Mouse (Mus musculus): ENCODE results near the gene Setdb2.

Setdb2 gene

DNA sequence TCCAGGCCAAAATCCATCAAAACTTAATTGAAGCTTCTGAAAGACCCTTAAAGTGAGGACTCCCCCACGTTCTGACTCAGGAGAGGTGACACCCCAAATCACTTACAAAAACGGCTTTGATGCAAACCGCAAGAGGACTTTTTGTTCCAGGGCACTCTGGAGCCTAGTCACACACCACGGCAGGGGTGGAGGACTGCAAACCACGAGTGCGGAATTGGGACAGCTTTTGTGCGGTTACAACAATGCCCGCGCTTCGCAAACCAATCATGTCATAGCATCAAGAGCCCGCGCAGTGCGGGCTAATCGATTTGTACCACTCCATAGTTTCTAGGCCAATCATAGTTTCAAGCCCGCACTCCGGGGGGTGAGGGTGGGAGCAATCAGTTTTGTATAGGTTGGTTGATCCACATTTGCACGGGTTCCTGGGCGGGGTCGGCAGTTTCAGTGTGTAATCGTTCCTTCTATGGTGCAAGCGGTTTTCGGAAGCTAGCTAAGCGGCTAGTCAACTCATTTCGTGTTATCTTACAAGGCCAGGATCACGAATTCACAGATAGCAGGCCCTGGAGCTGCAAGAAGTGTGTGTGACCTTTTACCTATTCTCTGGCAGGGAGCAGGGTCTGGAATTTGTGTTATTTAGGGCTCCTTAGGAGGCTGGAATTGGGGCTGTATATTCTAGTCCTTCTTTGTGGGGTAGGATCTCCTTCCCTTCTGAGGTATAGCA, 70.2 kb downstream of the Setdb2 start:
- no peak for DNase-seq (ENCODE audit: low read depth)

- DNase-seq (ENCODE audit: low read depth), result no peak
Measured at GRCm38 (mm10) chr14:59366386-59367105, 74.1 kb downstream of the Setdb2 start.

- peak; percentile 40 for DNase-seq (ENCODE audit: low read depth)
Measured at GRCm38 (mm10) chr14:59365244-59365644, 75.4 kb downstream of the Setdb2 start, which contains the start of gene Phf11d. Gene Phf11d, minus strand, starts transcription at chr14:59365470.

All from fibroblast of lung, adult 2 months (primary cell).